Mouse (Mus musculus) right cerebral cortex, postnatal 25 days (tissue): ENCODE measurements around the gene Ankib1.

Experiments used
- DNase-seq: peaks from one replicate; pipeline ENCODE4 v3.0.0; 2022

Gene Ankib1

DNA sequence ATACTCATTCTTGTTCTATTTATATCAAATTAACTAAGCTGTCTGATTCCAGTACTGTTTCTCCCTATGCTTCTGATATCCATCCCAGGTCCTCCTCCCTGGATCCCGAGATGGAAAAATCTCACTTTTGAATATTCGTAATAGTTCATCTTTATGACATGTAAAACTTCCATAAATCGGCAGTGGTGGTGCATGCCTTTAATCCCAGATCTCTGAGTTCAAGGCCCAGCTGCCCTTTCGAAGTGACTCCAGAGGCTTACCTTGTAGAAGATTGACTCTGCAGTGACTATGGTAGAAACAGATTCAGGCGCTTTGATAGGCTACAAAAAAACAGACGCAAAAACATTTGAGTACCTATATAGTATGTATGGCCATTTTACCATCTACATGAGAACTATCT, 158.1 kb downstream of the Ankib1 start:
- DNase-seq = no peak
